Mouse (Mus musculus) heart, embryonic 14.5 days (tissue): ENCODE measurements at regions not wholly inside any gene's neighbourhood (a gene's known extent, or its start where the extent isn't known, plus 50 kb on each side); places are given as distances from the start of the nearest gene placed in this dataset.

ENCODE experiments used
- ATAC-seq: fragments of 200-750 bp; cut with Nextera tagmentation; 2 replicates; pipeline ENCODE4 v1.8.0; 2017; ENCODE audit warnings: low read depth, moderate TSS enrichment; ENCODE audit not compliant: insufficient number of reproducible peaks, insufficient read depth, low FRiP score
- H3K27ac ChIP-seq, 2 experiments: fragments of 200-500 bp in 1 of 2; fragments of 300-500 bp in 1 of 2; sonication (generic) in 1 of 2; replicated peaks in 1 of 2; 2 replicates each; pipeline ENCODE4 v1.5.1; 2012 to 2014; ENCODE audit warnings: low read depth in 2 of 2, low read length in 2 of 2, control low read depth in 1 of 2, mild to moderate bottlenecking in 1 of 2, mixed read lengths in 1 of 2; ENCODE audit not compliant: control insufficient read depth in 1 of 2, insufficient read depth in 1 of 2
- H3K27me3 ChIP-seq: fragments of 300-500 bp; sonication (generic); 2 replicates; pipeline ENCODE4 v1.6.1; 2014; ENCODE audit warnings: mild to moderate bottlenecking, low read length, control low read depth; ENCODE audit not compliant: control insufficient read depth, insufficient read depth
- H3K36me3 ChIP-seq: fragments of 300-500 bp; sonication (generic); 2 replicates; pipeline ENCODE4 v1.6.1; 2014; ENCODE audit warnings: mild to moderate bottlenecking, control low read depth, low read length, mixed read lengths; ENCODE audit not compliant: control insufficient read depth, insufficient read depth
- H3K4me1 ChIP-seq, 2 experiments: fragments of 200-500 bp in 1 of 2; fragments of 300-500 bp in 1 of 2; sonication (generic) in 1 of 2; 2 replicates each; pipeline ENCODE4 v1.6.1; 2012 to 2014; ENCODE audit warnings: low read length in 2 of 2, control low read depth in 1 of 2, mixed read lengths in 1 of 2; ENCODE audit not compliant: control insufficient read depth in 2 of 2, insufficient read depth in 2 of 2
- H3K4me2 ChIP-seq: fragments of 300-500 bp; sonication (generic); 2 replicates; pipeline ENCODE4 v1.6.1; 2014; ENCODE audit warnings: mild to moderate bottlenecking, low read length
- H3K4me3 ChIP-seq, 2 experiments: fragments of 200-500 bp in 1 of 2; fragments of 300-500 bp in 1 of 2; sonication (generic) in 1 of 2; 2 replicates each; pipeline ENCODE4 v1.5.1; 2012 to 2014; ENCODE audit warnings: low read length in 2 of 2, mild to moderate bottlenecking in 2 of 2, control low read depth in 1 of 2, low read depth in 1 of 2, moderate library complexity in 1 of 2; ENCODE audit not compliant: control insufficient read depth in 1 of 2, insufficient read depth in 1 of 2
- H3K9ac ChIP-seq: fragments of 300-500 bp; sonication (generic); 2 replicates; pipeline ENCODE4 v1.6.1; 2014; ENCODE audit warnings: mild to moderate bottlenecking, low read length
- H3K9me3 ChIP-seq: fragments of 300-500 bp; sonication (generic); 2 replicates; pipeline ENCODE4 v1.6.1; 2016; ENCODE audit warnings: low read length, control low read depth; ENCODE audit not compliant: control insufficient read depth
- WGBS: fragments of 180-500 bp; shearing (Covaris S2); extraction: QIAGEN DNeasy Blood & Tissue Kit; methylation state at CpG from one replicate; pipeline ENCODE4 v1.1.7; 2014; 5-methylcytosine and 5-hydroxymethylcytosine counted together

DNA sequence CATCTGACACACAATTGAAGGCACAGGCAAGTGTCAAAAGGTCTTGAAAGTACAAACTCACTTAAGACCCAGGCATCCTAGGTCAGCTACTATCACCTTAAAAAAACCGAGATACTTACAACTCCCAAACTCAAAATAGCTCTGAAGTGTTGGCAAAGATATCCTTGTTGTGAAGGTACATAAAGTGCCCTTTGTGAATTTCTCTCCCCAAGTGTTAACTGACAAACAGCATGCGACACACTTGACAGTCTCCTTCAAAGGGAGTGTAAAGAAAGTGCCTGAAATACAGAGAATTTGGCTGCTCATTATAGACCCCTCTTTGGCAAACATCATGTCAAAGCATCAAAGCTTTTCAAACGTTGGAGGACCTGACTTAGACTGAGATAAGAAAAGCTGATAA is 2634.2 kb downstream of the 9330182O14Rik start:
- no peak for ATAC-seq
- Histone ChIP-seq H3K9me3 (no peaks in the 10 kb centered on the region), H3K4me2 (peak overlapping the region; percentile 19; the same call in 1 of the 2 replicates), H3K27ac (peak overlapping the region in 1 of 2 experiments; percentile 58; a peak in 1 of 4 replicates), H3K9ac (no peak overlapping the region), H3K4me3 (no peak overlapping the region), H3K36me3 (no peaks in the 10 kb centered on the region), H3K4me1 (peaks cover 0 to 12% of the 10 kb centered on the region in 2 experiments; a peak in 2 of 4 replicates), H3K27me3 (no peaks in the 10 kb centered on the region)
- 6% methylated on average over 3 of the region's 3 CpGs for WGBS

GRCm38 (mm10) chr15:42779903-42780302 is 2645.7 kb downstream of the 9330182O14Rik start:
- Histone ChIP-seq H3K9ac (no peak overlapping the region), H3K36me3 (no peaks in the 10 kb centered on the region), H3K27ac (no peak overlapping the region; a peak in 1 of 4 replicates), H3K4me2 (no peak overlapping the region), H3K4me3 (no peak overlapping the region), H3K4me1 (peaks cover 0 to 2% of the 10 kb centered on the region in 2 experiments; a peak in 2 of 4 replicates), H3K9me3 (no peaks in the 10 kb centered on the region), H3K27me3 (no peaks in the 10 kb centered on the region)
- no peak for ATAC-seq

DNA sequence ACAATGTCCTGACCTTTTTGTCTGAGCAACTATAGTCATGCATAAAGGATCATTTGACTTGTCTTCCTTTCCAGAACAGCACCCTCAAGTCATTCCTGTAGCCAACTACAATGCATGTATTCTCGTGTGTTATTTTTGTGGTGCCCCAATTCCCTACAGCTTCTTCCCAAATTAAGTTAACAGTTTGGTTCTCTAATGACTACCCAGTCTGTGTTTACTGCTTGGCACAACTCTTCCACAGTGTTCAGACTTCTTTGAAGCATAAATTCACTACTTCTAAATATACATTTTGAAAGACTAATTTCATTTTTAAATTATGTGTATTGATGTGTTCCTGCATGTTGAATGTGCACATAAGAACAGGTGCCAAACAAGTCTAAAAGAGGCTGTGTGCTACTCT is 2667.1 kb downstream of the 9330182O14Rik start:
- no peak overlapping the region for H3K27ac ChIP-seq
- 78% methylated on average over 1 of the region's 1 CpGs for WGBS
- no peak overlapping the region for H3K4me3 ChIP-seq
- no peaks in the 10 kb centered on the region for H3K27me3 ChIP-seq
- no peaks in the 10 kb centered on the region for H3K36me3 ChIP-seq
- no peak overlapping the region for H3K9ac ChIP-seq
- H3K9me3 ChIP-seq: no peaks in the 10 kb centered on the region
- no peak for ATAC-seq
- no peaks in the 10 kb centered on the region for H3K4me1 ChIP-seq
- H3K4me2 ChIP-seq: no peak overlapping the region

DNA sequence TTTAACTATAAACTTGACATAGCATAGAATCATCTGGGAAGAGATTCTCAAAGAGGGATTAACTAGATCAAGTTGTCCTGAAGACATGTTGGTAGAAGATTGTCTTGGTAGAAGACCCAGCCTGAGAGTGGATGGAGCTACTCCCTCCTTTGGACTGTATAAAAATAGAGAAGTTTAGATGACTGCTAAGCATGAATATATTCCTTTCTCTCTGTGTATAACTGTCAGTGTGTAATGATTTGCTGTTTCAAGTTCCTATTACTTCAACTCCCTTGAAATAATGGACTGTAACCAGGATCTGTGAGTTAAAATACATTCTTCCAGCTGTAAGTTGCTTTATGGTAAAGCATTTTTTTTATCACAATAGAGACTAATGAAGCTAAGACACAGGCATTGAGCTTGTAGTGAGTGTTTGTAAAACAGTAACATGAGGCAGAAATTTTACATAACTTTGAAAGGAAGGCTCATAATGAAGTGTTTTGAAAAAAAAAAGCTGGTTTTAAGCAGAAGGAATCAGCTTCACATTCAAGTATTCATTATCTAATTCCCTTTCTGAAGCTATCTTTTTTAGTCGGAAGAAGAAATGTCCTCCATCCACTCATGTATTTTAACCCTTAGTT is 2676.8 kb downstream of the 9330182O14Rik start:
- 56% methylated on average over 1 of the region's 1 CpGs for WGBS
- Histone ChIP-seq H3K4me1 (no peaks in the 10 kb centered on the region), H3K4me2 (no peak overlapping the region), H3K27me3 (no peaks in the 10 kb centered on the region), H3K4me3 (no peak overlapping the region), H3K36me3 (no peaks in the 10 kb centered on the region), H3K27ac (no peak overlapping the region), H3K9me3 (no peaks in the 10 kb centered on the region), H3K9ac (no peak overlapping the region)
- ATAC-seq: no peak

DNA sequence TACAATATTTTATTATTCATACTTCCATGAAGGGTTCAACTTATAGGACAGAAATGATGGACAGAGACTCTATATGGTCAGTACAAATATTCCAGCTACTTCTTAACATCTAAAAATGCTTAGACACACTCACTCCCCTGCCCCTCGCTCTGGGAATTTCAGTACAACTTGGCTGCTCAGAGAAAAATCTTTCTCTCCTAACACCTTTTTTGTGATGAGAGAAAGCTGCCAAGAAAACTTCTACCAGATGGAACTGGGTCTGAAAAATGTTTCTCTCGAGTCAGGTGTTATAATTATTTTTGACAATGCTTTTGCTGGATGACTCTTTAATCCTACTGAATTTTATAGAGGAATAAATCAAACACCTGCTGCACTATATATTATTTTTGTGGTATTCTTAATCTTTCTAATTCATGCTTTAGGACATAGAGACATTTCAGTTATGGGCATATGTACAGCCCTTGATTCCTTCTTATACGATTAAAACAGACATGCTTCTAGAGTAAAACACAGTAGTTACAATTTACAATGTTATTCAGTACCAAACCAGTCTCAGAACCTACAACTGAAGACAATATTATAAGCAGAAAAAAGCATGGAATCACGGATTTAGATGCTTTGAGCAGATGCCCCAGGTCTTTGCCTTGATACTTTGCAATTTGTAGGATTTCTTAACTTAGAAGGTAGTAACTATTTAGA is 2681.0 kb downstream of the 9330182O14Rik start:
- no peaks in the 10 kb centered on the region for H3K9me3 ChIP-seq
- no peaks in the 10 kb centered on the region for H3K36me3 ChIP-seq
- H3K27me3 ChIP-seq: no peaks in the 10 kb centered on the region
- no peak overlapping the region for H3K9ac ChIP-seq
- no peak overlapping the region for H3K27ac ChIP-seq
- H3K4me3 ChIP-seq: no peak overlapping the region
- no peaks in the 10 kb centered on the region for H3K4me1 ChIP-seq
- WGBS: 66% methylated on average over 4 of the region's 4 CpGs
- H3K4me2 ChIP-seq: no peak overlapping the region
- no peak for ATAC-seq

GRCm38 (mm10) chr15:42838839-42839238 is 2704.7 kb downstream of the 9330182O14Rik start:
- Histone ChIP-seq H3K27ac (no peak overlapping the region), H3K4me2 (no peak overlapping the region), H3K9ac (no peak overlapping the region), H3K27me3 (no peaks in the 10 kb centered on the region), H3K36me3 (no peaks in the 10 kb centered on the region), H3K9me3 (no peaks in the 10 kb centered on the region), H3K4me1 (no peaks in the 10 kb centered on the region), H3K4me3 (no peak overlapping the region)
- no peak for ATAC-seq
- 84% methylated on average over 1 of the region's 1 CpGs for WGBS

DNA sequence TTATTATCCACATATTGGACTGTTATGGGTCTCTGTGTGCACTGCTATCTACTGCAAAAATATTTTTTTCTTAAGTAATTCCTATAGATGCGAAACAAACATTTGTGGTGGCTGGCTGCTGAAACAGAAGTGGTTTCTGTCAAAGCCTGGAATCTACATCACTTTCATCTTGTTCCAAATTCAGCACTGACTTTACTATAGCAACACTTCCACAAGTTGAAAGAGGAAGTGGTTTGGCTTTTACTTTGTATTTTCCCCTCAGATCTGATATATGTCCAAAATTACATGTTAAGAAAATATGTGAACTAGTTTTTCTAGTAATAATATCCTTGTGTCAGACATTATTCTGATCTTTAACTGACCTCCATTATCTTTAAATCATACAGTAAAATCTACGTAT is 2715.8 kb downstream of the 9330182O14Rik start:
- Histone ChIP-seq H3K4me2 (no peak overlapping the region), H3K9ac (no peak overlapping the region), H3K27me3 (no peaks in the 10 kb centered on the region), H3K4me3 (no peak overlapping the region), H3K36me3 (no peaks in the 10 kb centered on the region), H3K9me3 (no peaks in the 10 kb centered on the region), H3K4me1 (peaks cover 0 to 4% of the 10 kb centered on the region in 2 experiments; a peak in 1 of 4 replicates), H3K27ac (no peak overlapping the region)
- no peak for ATAC-seq
- WGBS: 83% methylated on average over 2 of the region's 2 CpGs
